Mouse (Mus musculus) liver, postnatal 0 days (tissue): ENCODE data around the gene Lama2. TPM values are rescaled to one million over a fixed set of nuclear protein-coding genes. Genes with fewer than 3 reads are reported as not detected.

Experiments used
- ATAC-seq: fragments of 200-750 bp; cut with Nextera tagmentation; 2 replicates; pipeline ENCODE4 v1.8.0; 2017; ENCODE audit warnings: mild to moderate bottlenecking, moderate library complexity
- DNase-seq: peaks from one replicate; pipeline ENCODE4 v3.0.0-alpha.2; 2016
- H3K27ac ChIP-seq: fragments of 300-500 bp; sonication (generic); 2 replicates; pipeline ENCODE4 v1.5.1; 2014; ENCODE audit warnings: antibody characterized with exemption, moderate library complexity, mild to moderate bottlenecking, low read depth
- H3K27me3 ChIP-seq: fragments of 300-500 bp; sonication (generic); 2 replicates; pipeline ENCODE4 v1.6.1; 2014; ENCODE audit warnings: low read length, control low read depth, mixed read lengths; ENCODE audit not compliant: insufficient read depth
- H3K36me3 ChIP-seq: fragments of 300-500 bp; sonication (generic); replicated peaks from 2 replicates; pipeline ENCODE4 v1.6.1; 2014; ENCODE audit warnings: mild to moderate bottlenecking, control low read depth, low read length, moderate library complexity, mixed read lengths; ENCODE audit not compliant: insufficient read depth
- H3K4me1 ChIP-seq: fragments of 300-500 bp; sonication (generic); 2 replicates; pipeline ENCODE4 v1.6.1; 2014; ENCODE audit warnings: antibody characterized with exemption, mild to moderate bottlenecking, control low read depth; ENCODE audit not compliant: insufficient read depth
- H3K4me2 ChIP-seq: fragments of 300-500 bp; sonication (generic); 2 replicates; pipeline ENCODE4 v1.6.1; 2014; ENCODE audit warnings: low read depth, mild to moderate bottlenecking, low read length, moderate library complexity, mixed read lengths
- H3K4me3 ChIP-seq: fragments of 300-500 bp; sonication (generic); 2 replicates; pipeline ENCODE4 v1.5.1; 2014; ENCODE audit warnings: low read depth, low read length
- H3K9ac ChIP-seq: fragments of 300-500 bp; sonication (generic); replicated peaks from 2 replicates; pipeline ENCODE4 v1.6.1; 2014; ENCODE audit warnings: mild to moderate bottlenecking, moderate library complexity
- H3K9me3 ChIP-seq: fragments of 300-500 bp; sonication (generic); 2 replicates; pipeline ENCODE4 v1.6.1; 2016; ENCODE audit warnings: mild to moderate bottlenecking, control low read depth, low read length, mixed read lengths
- CTCF ChIP-seq: sonication (generic); IDR thresholded peaks from 2 replicates; pipeline ENCODE4 v1.5.1; 2016; ENCODE audit warnings: antibody characterized with exemption, low read depth
- EP300 ChIP-seq: IDR thresholded peaks from 2 replicates; pipeline ENCODE4 v1.6.1; 2016; ENCODE audit warnings: antibody characterized with exemption, low read depth, mild to moderate bottlenecking
- WGBS: fragments of 180-500 bp; shearing (Covaris S2); extraction: QIAGEN DNeasy Blood & Tissue Kit; methylation state at CpG from one replicate; pipeline ENCODE4 v1.1.7; 2014; ENCODE audit not compliant: insufficient replicate concordance; 5-methylcytosine and 5-hydroxymethylcytosine counted together
- polyA plus RNA-seq: library from polyadenylated mRNA; unstranded; fragments of >200 nt; fragmentation: Nextera tagmentation; extraction: Ambion mirVana; gene quantifications from 2 replicates; pipeline ENCODE4 v1.2.1, GENCODE M21; 2015

Gene Lama2
- polyA plus RNA-seq, 1 experiment from 2014 or later, result 0.86 TPM

DNA sequence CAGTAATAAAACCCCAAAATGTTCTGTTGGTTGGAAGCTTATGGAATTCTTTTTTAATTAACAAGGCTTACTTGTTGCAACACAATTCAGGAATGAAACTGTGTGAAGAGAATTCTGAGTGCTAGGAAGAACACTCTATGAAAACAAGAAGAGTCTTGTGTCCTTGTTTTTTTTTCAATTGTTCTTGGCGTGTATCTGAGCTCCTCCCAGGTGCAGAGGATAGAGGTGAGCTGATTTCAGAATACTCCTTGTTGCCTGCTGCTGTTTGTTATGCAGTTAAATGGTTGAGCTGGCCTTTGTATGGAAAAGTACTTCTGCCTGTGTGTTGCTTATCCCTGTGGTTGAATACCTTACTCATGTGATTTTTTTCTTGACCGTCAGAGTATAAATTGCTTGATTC is 636.9 kb downstream of the Lama2 start:
- no peaks in the 10 kb centered on the region for H3K9me3 ChIP-seq
- H3K9ac ChIP-seq, result no peak overlapping the region
- H3K4me3 ChIP-seq, result no peak overlapping the region
- no peak overlapping the region for H3K4me2 ChIP-seq
- H3K36me3 ChIP-seq, result no peaks in the 10 kb centered on the region
- H3K4me1 ChIP-seq, result no peaks in the 10 kb centered on the region
- ATAC-seq, result no peak
- 76% methylated on average over 2 of the region's 2 CpGs for WGBS
- H3K27me3 ChIP-seq, result no peaks in the 10 kb centered on the region
- H3K27ac ChIP-seq, result no peak overlapping the region
- no peak for DNase-seq
- TF ChIP-seq CTCF (no peak), EP300 (no peak)

GRCm38 (mm10) chr10:26975372-26975771 is 644.2 kb downstream of the Lama2 start:
- no peak for TF ChIP-seq CTCF
- no peak for TF ChIP-seq EP300
- Histone ChIP-seq H3K4me1 (no peaks in the 10 kb centered on the region), H3K4me3 (no peak overlapping the region), H3K4me2 (no peak overlapping the region), H3K36me3 (no peaks in the 10 kb centered on the region), H3K9ac (no peak overlapping the region), H3K27me3 (no peaks in the 10 kb centered on the region), H3K9me3 (no peaks in the 10 kb centered on the region), H3K27ac (no peak overlapping the region)
- DNase-seq (no peak), ATAC-seq (no peak)
- 78% methylated on average over 3 of the region's 3 CpGs for WGBS

GRCm38 (mm10) chr10:26974224-26974623 is 645.3 kb downstream of the Lama2 start:
- H3K4me2 ChIP-seq, result no peak overlapping the region
- peak; percentile 48; the same call in 1 of the 2 replicates for ATAC-seq
- no peaks in the 10 kb centered on the region for H3K9me3 ChIP-seq
- H3K9ac ChIP-seq, result no peak overlapping the region
- TF ChIP-seq CTCF, result no peak
- TF ChIP-seq EP300, result no peak
- H3K27me3 ChIP-seq, result no peaks in the 10 kb centered on the region
- DNase-seq, result no peak
- H3K27ac ChIP-seq, result no peak overlapping the region
- no peaks in the 10 kb centered on the region for H3K36me3 ChIP-seq
- 51% methylated on average over 1 of the region's 1 CpGs for WGBS
- H3K4me3 ChIP-seq, result no peak overlapping the region
- H3K4me1 ChIP-seq, result no peaks in the 10 kb centered on the region

- no peak for DNase-seq
- no peak for TF ChIP-seq EP300
- TF ChIP-seq CTCF, result no peak
- no peaks in the 10 kb centered on the region for H3K36me3 ChIP-seq
- H3K4me2 ChIP-seq, result no peak overlapping the region
- no peaks in the 10 kb centered on the region for H3K27me3 ChIP-seq
- H3K4me3 ChIP-seq, result no peak overlapping the region
- H3K9ac ChIP-seq, result no peak overlapping the region
- H3K27ac ChIP-seq, result no peak overlapping the region
- H3K4me1 ChIP-seq, result no peaks in the 10 kb centered on the region
- 72% methylated on average over 2 of the region's 2 CpGs for WGBS
- no peak for ATAC-seq
- H3K9me3 ChIP-seq, result no peaks in the 10 kb centered on the region
Observed at GRCm38 (mm10) chr10:26973575-26973974, 646.0 kb downstream of the Lama2 start.

GRCm38 (mm10) chr10:26958513-26958912 is 661.0 kb downstream of the Lama2 start:
- Histone ChIP-seq H3K36me3 (no peaks in the 10 kb centered on the region), H3K27me3 (no peaks in the 10 kb centered on the region), H3K27ac (no peak overlapping the region), H3K4me2 (no peak overlapping the region), H3K9ac (no peak overlapping the region), H3K4me1 (no peaks in the 10 kb centered on the region), H3K9me3 (no peaks in the 10 kb centered on the region), H3K4me3 (no peak overlapping the region)
- 52% methylated on average over 3 of the region's 3 CpGs for WGBS
- no peak for TF ChIP-seq CTCF
- no peak for TF ChIP-seq EP300
- ATAC-seq (no peak), DNase-seq (no peak)

DNA sequence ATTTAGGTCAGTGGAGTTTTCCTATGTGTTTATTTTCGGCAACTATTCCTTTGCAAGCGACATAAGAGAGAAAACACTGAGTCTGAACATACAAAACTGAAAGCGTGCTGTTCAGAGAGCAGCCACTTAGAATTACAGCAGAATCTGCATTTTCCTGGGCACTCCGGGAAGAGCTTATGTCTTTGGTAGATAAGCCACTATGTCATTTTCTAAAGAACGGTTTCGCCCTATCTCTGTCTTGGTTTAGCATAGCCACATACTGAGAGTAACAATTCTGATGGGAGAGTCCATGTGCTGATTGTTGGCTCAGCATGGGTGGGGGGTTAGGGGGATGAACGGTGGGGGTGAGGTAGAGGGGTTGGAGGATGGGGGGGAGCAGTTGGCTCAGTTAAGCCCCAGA is 669.1 kb downstream of the Lama2 start:
- Histone ChIP-seq H3K27me3 (no peaks in the 10 kb centered on the region), H3K4me2 (peak overlapping the region; percentile 56), H3K4me3 (no peak overlapping the region), H3K9ac (no peak overlapping the region), H3K4me1 (no peaks in the 10 kb centered on the region), H3K9me3 (no peaks in the 10 kb centered on the region), H3K36me3 (no peaks in the 10 kb centered on the region), H3K27ac (no peak overlapping the region)
- DNase-seq, result no peak
- 40% methylated on average over 7 of the region's 7 CpGs for WGBS
- peak; percentile 56; the same call in 1 of the 2 replicates for ATAC-seq
- no peak for TF ChIP-seq CTCF
- TF ChIP-seq EP300, result peak; percentile 52; the same call in 1 of the 2 replicates

- H3K9me3 ChIP-seq, result no peaks in the 10 kb centered on the region
- H3K4me2 ChIP-seq, result peak overlapping the region; percentile 56
- no peak overlapping the region for H3K4me3 ChIP-seq
- no peak overlapping the region for H3K9ac ChIP-seq
- TF ChIP-seq EP300, result no peak
- TF ChIP-seq CTCF, result peak; percentile 41
- H3K27ac ChIP-seq, result no peak overlapping the region
- DNase-seq, result no peak
- H3K27me3 ChIP-seq, result no peaks in the 10 kb centered on the region
- H3K36me3 ChIP-seq, result no peaks in the 10 kb centered on the region
- WGBS, result 63% methylated on average over 8 of the region's 8 CpGs
- H3K4me1 ChIP-seq, result no peaks in the 10 kb centered on the region
- ATAC-seq, result peak; percentile 29; the same call in 1 of the 2 replicates
Observed at GRCm38 (mm10) chr10:26949667-26950066, 669.9 kb downstream of the Lama2 start.
